8 mouse cellular contexts compared by ENCODE assay signal in the genomic region with DNA sequence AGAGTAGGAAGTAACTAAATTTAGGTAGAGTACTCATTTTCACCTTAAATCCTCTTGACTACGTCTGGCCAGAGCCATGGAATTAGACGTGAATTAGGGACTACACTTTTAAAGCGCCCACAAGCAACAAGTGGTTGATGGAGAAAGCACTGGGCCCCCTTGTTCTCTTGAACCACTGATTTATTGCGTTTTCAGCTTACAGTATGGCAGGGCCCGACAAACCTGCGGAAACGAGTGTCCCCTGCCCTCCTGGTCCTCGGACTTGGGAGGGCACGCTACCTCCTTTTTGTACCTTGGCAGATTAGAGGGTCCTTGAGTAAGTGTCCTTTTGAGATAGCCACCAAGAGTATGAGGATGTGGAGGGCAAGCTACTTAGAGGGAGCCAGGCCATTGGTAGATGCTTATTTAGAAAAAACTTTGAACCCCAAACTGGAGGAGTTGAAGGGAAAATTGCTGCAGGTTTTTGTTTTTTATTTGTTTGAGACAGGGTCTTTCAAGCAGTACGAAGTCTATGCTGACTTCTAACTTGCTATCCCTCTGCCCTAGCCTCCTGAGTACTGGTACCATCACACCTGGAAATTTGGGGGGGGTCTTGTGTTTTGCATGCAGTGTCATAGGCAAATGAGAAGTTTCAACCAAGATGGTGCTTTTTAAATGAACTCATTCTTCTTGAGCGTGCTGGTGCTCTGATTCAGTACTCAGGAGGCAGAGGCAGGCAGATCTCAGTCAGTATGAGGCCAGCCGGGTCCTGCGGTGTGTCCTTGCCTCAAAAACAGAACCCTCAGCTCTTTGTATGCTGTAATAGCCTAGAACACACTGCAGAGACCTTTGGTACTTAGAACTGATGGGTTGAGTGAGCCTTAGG. TPM values are rescaled to one million over a fixed set of nuclear protein-coding genes. Genes with fewer than 3 reads are reported as not detected.
DNase-seq lines count a peak whose midpoint lies in the region; ATAC-seq and TF ChIP-seq lines count a peak whose summit lies in the region.

No protein-coding gene starts in this region.

- H3K27ac ChIP-seq in embryonic facial prominence, embryonic 10.5 days (replicated peaks) = peak overlapping the region; percentile 100
- 0 out of 2 replicates have a peak overlapping the region, but pooled peaks have one; percentile 96 for H3K27ac ChIP-seq in hindbrain, postnatal 0 days
- H3K27ac ChIP-seq in neural tube, embryonic 11.5 days (ENCODE audit: low read depth, low read length) = 0 out of 2 replicates have a peak overlapping the region, but pooled peaks have one; percentile 98

- no peak for ATAC-seq in hindbrain, postnatal 0 days
- ATAC-seq in neural tube, embryonic 11.5 days (ENCODE audit: insufficient read depth, low FRiP score, low TSS enrichment) = no peak

- 40% methylated on average over 13 of the region's 13 CpGs for WGBS in embryonic facial prominence, embryonic 10.5 days
- WGBS in hindbrain, postnatal 0 days = 45% methylated on average over 13 of the region's 13 CpGs
- 37% methylated on average over 13 of the region's 13 CpGs for WGBS in neural tube, embryonic 11.5 days

- H3K4me1 ChIP-seq in embryonic facial prominence, embryonic 10.5 days = peaks cover 64% of the 10 kb centered on the region
- peaks cover 14% of the 10 kb centered on the region for H3K4me1 ChIP-seq in hindbrain, postnatal 0 days (ENCODE audit: insufficient read depth, low read length)
- H3K4me1 ChIP-seq in neural tube, embryonic 11.5 days (ENCODE audit: control insufficient read depth, insufficient read depth, low read length) = peaks cover 18% of the 10 kb centered on the region

- H3K9me3 ChIP-seq in embryonic facial prominence, embryonic 10.5 days = no peaks in the 10 kb centered on the region
- no peaks in the 10 kb centered on the region for H3K9me3 ChIP-seq in hindbrain, postnatal 0 days (ENCODE audit: low read length)
- H3K9me3 ChIP-seq in neural tube, embryonic 11.5 days (ENCODE audit: control insufficient read depth, low read length) = no peaks in the 10 kb centered on the region

- no peak overlapping the region for H3K9ac ChIP-seq in hindbrain, postnatal 0 days (replicated peaks; ENCODE audit: low read length)
- H3K9ac ChIP-seq in neural tube, embryonic 11.5 days (ENCODE audit: low read length) = peak overlapping the region; percentile 99

- peak overlapping the region; percentile 91 for H3K4me3 ChIP-seq in embryonic facial prominence, embryonic 10.5 days
- H3K4me3 ChIP-seq in hindbrain, postnatal 0 days (ENCODE audit: low read length) = peak overlapping the region; percentile 88
- H3K4me3 ChIP-seq in neural tube, embryonic 11.5 days (ENCODE audit: low read depth, low read length) = peak overlapping the region; percentile 92

- TF ChIP-seq CTCF in hindbrain, postnatal 0 days (IDR thresholded peaks at IDR 0.05; ENCODE audit: low read depth) = no peak

- peak; percentile 10 to 17 for DNase-seq in kidney, postnatal 4 days
- DNase-seq in kidney, adult 8-10 months = no peak
- peak; percentile 34 for DNase-seq in embryonic facial prominence, embryonic 10.5 days (ENCODE audit: low spot score)
- DNase-seq in hindbrain, postnatal 0 days (ENCODE audit: low spot score) = no peak
- DNase-seq in neural tube, embryonic 11.5 days (ENCODE audit: low spot score) = peak; percentile 25
- DNase-seq in T-cell, adult 2 months (ENCODE audit: low spot score) = no peak
- DNase-seq in layer of hippocampus, adult 11-12 months (ENCODE audit: low spot score) = no peak
- DNase-seq in urinary bladder, postnatal 4 days (ENCODE audit: low spot score in 2 of 2) = no peak

- H3K36me3 ChIP-seq in embryonic facial prominence, embryonic 10.5 days (replicated peaks) = peaks cover 27% of the 10 kb centered on the region
- no peaks in the 10 kb centered on the region for H3K36me3 ChIP-seq in hindbrain, postnatal 0 days (ENCODE audit: insufficient read depth, low read length)
- no peaks in the 10 kb centered on the region for H3K36me3 ChIP-seq in neural tube, embryonic 11.5 days (ENCODE audit: control insufficient read depth, insufficient read depth, low read length)

- H3K4me2 ChIP-seq in hindbrain, postnatal 0 days (ENCODE audit: low read depth, low read length) = peak overlapping the region; percentile 70
- peak overlapping the region; percentile 80 for H3K4me2 ChIP-seq in neural tube, embryonic 11.5 days (ENCODE audit: low read depth)

- H3K27me3 ChIP-seq in embryonic facial prominence, embryonic 10.5 days (replicated peaks; ENCODE audit: low read depth, poor library complexity, severe bottlenecking) = no peaks in the 10 kb centered on the region
- H3K27me3 ChIP-seq in hindbrain, postnatal 0 days (ENCODE audit: insufficient read depth, low read length) = no peaks in the 10 kb centered on the region
- no peaks in the 10 kb centered on the region for H3K27me3 ChIP-seq in neural tube, embryonic 11.5 days (ENCODE audit: control insufficient read depth, insufficient read depth, low read length)

RNA-seq across cellular contexts. Expression of a gene that starts 2.4 kb away (rescaled TPM):
- polyA plus RNA-seq in embryonic facial prominence, embryonic 10.5 days (2016; fragmentation: Nextera tagmentation; extraction: Ambion mirVana) = 427 and 431 TPM in 2 replicates
- 0.40 and 2.3 TPM in 2 replicates for total RNA-seq in hindbrain, postnatal 0 days (2014; rRNA removed)
- polyA plus RNA-seq in hindbrain, postnatal 0 days (2015; fragmentation: Nextera tagmentation; extraction: Ambion mirVana) = 68.7 and 78.9 TPM in 2 replicates
- polyA plus RNA-seq in neural tube, embryonic 11.5 days (2014; fragmentation: Nextera tagmentation; extraction: Ambion mirVana) = 261 and 271 TPM in 2 replicates

RNA-seq across cellular contexts. Expression of a gene that starts 36.0 kb away (rescaled TPM):
- polyA plus RNA-seq in embryonic facial prominence, embryonic 10.5 days (2016; fragmentation: Nextera tagmentation; extraction: Ambion mirVana) = 86.7 and 88.8 TPM in 2 replicates
- 80.2 and 85.9 TPM in 2 replicates for total RNA-seq in hindbrain, postnatal 0 days (2014; rRNA removed)
- 57.6 and 60.4 TPM in 2 replicates for polyA plus RNA-seq in hindbrain, postnatal 0 days (2015; fragmentation: Nextera tagmentation; extraction: Ambion mirVana)
- polyA plus RNA-seq in neural tube, embryonic 11.5 days (2014; fragmentation: Nextera tagmentation; extraction: Ambion mirVana) = 82.0 and 89.1 TPM in 2 replicates

RNA-seq across cellular contexts. Expression of a gene that starts 39.8 kb away (rescaled TPM):
- 9.9 and 13.6 TPM in 2 replicates for polyA plus RNA-seq in embryonic facial prominence, embryonic 10.5 days (2016; fragmentation: Nextera tagmentation; extraction: Ambion mirVana)
- not detected in 2 replicates for total RNA-seq in hindbrain, postnatal 0 days (2014; rRNA removed)
- polyA plus RNA-seq in hindbrain, postnatal 0 days (2015; fragmentation: Nextera tagmentation; extraction: Ambion mirVana) = not detected in 2 replicates
- 15.8 and 15.9 TPM in 2 replicates for polyA plus RNA-seq in neural tube, embryonic 11.5 days (2014; fragmentation: Nextera tagmentation; extraction: Ambion mirVana)

Comparison
In these comparisons a context has a peak if more than half of its experiments do, and no peak if none do; other contexts are left out.
1. DNase-seq: peak in kidney, postnatal 4 days (2 of 2), embryonic facial prominence, embryonic 10.5 days (single experiment) and neural tube, embryonic 11.5 days (single experiment); none in kidney, adult 8-10 months (0 of 2), hindbrain, postnatal 0 days (single experiment), T-cell, adult 2 months (single experiment), layer of hippocampus, adult 11-12 months (single experiment) and urinary bladder, postnatal 4 days (0 of 2).
2. RNA of a gene that starts 39.8 kb away (polyA plus RNA-seq): 15.8 to 15.9 TPM in neural tube, embryonic 11.5 days and 9.9 to 13.6 TPM in embryonic facial prominence, embryonic 10.5 days; not detected in hindbrain, postnatal 0 days; every median in the first group is over 10 times any median in the second.
3. Peak in every context shown above with its lines, with median percentiles within 50 percentile points of each other: H3K27ac ChIP-seq and H3K4me3 ChIP-seq.